Mouse (Mus musculus) lung, postnatal 0 days (tissue): ENCODE data around the gene Reg1.

Source experiments
- CTCF ChIP-seq: IDR thresholded peaks from 2 replicates; pipeline ENCODE4 v1.5.1; 2016; ENCODE audit warnings: antibody characterized with exemption, mild to moderate bottlenecking
- EP300 ChIP-seq: IDR thresholded peaks from 2 replicates; pipeline ENCODE4 v1.6.1; 2016; ENCODE audit warnings: antibody characterized with exemption, mild to moderate bottlenecking, control low read depth

DNA sequence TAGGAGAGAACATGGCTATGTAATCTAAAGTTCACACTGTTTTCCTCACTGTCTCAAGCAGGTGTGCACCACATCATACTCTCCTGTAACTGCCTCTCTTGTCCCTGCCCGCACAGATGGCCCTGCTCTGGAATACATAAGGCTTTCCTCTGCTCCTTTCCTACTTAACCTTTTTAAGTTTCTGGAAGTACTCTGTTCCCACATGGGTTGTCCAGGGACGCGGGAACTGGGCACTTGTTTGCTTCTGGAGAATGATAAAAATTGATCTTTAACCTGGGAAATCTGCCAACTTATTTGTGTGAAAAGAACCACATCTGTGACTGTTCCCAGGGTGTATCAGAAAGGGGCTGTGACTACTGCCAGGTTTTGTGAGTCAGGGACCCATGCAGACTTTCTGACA, 3.0 kb downstream of the Reg1 start:
- no peak for TF ChIP-seq CTCF
- TF ChIP-seq EP300, result no peak
